Mouse (Mus musculus) hindbrain, embryonic 12.5 days (tissue): ENCODE results near the gene Tfpi2. TPM values are rescaled to one million over a fixed set of nuclear protein-coding genes. Genes with fewer than 3 reads are reported as not detected.
A peak's percentile ranks its signal among the peaks of the same experiment; 100 is the strongest.

Experiments used
- ATAC-seq: fragments of 200-750 bp; cut with Nextera tagmentation; 2 replicates; pipeline ENCODE4 v1.8.0; 2017; ENCODE audit warnings: moderate TSS enrichment; ENCODE audit not compliant: low FRiP score
- H3K27ac ChIP-seq: fragments of 300-500 bp; sonication (generic); 2 replicates; pipeline ENCODE4 v1.5.1; 2016; ENCODE audit warnings: mild to moderate bottlenecking
- H3K27me3 ChIP-seq: fragments of 300-500 bp; sonication (generic); 2 replicates; pipeline ENCODE4 v1.6.1; 2016; ENCODE audit warnings: mild to moderate bottlenecking
- H3K36me3 ChIP-seq: fragments of 300-500 bp; sonication (generic); 2 replicates; pipeline ENCODE4 v1.6.1; 2016; ENCODE audit warnings: mild to moderate bottlenecking
- H3K4me1 ChIP-seq: fragments of 300-500 bp; sonication (generic); 2 replicates; pipeline ENCODE4 v1.6.1; 2016
- H3K4me2 ChIP-seq: fragments of 300-500 bp; sonication (generic); replicated peaks from 2 replicates; pipeline ENCODE4 v1.6.1; 2016; ENCODE audit warnings: mild to moderate bottlenecking
- H3K4me3 ChIP-seq: fragments of 300-500 bp; sonication (generic); 2 replicates; pipeline ENCODE4 v1.5.1; 2016; ENCODE audit warnings: mild to moderate bottlenecking
- H3K9ac ChIP-seq: fragments of 300-500 bp; sonication (generic); 2 replicates; pipeline ENCODE4 v1.6.1; 2016; ENCODE audit warnings: mild to moderate bottlenecking, moderate library complexity
- H3K9me3 ChIP-seq: fragments of 300-500 bp; sonication (generic); replicated peaks from 2 replicates; pipeline ENCODE4 v1.6.1; 2016; ENCODE audit warnings: mild to moderate bottlenecking
- WGBS: fragments of 180-500 bp; shearing (Covaris S2); methylation state at CpG from one replicate; pipeline ENCODE4 v1.1.7; 2016; 5-methylcytosine and 5-hydroxymethylcytosine counted together
- polyA plus RNA-seq: library from polyadenylated mRNA; unstranded; fragments of >200 nt; fragmentation: Nextera tagmentation; extraction: Ambion mirVana; gene quantifications from 2 replicates; pipeline ENCODE4 v1.2.1, GENCODE M21; 2016

The Tfpi2 gene
- polyA plus RNA-seq, 1 experiment from 2014 or later: 0.34 TPM

DNA sequence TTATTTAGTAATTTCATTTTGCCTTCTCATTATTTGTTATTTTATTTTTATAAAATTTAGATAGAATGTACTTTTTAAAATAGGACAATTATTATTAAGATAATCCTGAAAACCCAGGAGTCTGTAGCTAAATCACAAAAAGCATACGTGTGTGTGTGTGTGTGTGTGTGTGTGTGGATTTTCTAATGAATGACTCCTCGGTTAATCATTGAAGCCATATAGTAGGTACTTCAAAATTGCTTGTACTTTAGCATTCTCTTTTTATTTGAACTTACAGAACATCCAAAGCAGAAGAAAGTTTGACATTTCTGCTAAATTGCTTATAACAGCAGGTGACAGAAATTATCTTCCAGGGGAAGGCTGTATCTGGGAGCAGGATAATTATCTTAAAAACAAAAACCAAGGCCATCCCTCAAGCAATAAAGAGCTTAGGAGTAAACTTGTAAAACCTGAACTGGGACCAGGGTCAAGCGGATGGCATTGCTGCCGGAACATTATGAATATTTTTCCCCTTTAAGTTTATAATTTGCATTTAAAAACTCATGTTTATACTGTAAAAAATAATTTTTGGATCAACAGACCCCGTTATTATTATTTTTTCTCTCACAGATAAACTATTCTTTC is 5.9 kb downstream of the Tfpi2 start:
- no peaks in the 10 kb centered on the region for H3K27me3 ChIP-seq
- no peak overlapping the region for H3K9ac ChIP-seq
- no peaks in the 10 kb centered on the region for H3K4me1 ChIP-seq
- no peaks in the 10 kb centered on the region for H3K36me3 ChIP-seq
- H3K27ac ChIP-seq: no peak overlapping the region
- H3K9me3 ChIP-seq: no peaks in the 10 kb centered on the region
- 92% methylated on average over 5 of the region's 5 CpGs for WGBS
- H3K4me3 ChIP-seq: no peak overlapping the region
- ATAC-seq: no peak
- no peak overlapping the region for H3K4me2 ChIP-seq

DNA sequence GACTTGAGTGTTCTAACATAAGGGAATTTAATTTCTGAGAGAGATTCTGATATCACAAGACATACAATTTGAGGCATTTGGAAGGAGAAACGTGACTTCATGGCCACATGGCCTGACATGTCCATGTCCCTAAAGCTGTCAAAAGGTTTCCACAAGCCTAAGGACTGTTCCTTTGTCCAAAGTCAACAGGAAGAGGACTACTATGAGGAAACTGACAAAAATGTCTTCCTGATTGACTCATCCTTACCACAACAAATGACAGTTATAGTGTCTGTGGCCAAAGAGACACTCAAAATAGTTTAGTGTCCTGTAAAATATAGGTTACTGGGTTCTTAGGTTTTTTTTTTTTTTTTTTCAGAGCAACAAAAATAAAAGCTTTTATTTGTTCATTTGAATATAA is 15.0 kb downstream of the Tfpi2 start:
- Histone ChIP-seq H3K4me1 (no peaks in the 10 kb centered on the region), H3K9me3 (no peaks in the 10 kb centered on the region), H3K36me3 (no peaks in the 10 kb centered on the region), H3K4me2 (no peak overlapping the region), H3K27ac (no peak overlapping the region), H3K4me3 (no peak overlapping the region), H3K27me3 (no peaks in the 10 kb centered on the region), H3K9ac (no peak overlapping the region)
- WGBS: 88% methylated on average over 1 of the region's 1 CpGs
- no peak for ATAC-seq

DNA sequence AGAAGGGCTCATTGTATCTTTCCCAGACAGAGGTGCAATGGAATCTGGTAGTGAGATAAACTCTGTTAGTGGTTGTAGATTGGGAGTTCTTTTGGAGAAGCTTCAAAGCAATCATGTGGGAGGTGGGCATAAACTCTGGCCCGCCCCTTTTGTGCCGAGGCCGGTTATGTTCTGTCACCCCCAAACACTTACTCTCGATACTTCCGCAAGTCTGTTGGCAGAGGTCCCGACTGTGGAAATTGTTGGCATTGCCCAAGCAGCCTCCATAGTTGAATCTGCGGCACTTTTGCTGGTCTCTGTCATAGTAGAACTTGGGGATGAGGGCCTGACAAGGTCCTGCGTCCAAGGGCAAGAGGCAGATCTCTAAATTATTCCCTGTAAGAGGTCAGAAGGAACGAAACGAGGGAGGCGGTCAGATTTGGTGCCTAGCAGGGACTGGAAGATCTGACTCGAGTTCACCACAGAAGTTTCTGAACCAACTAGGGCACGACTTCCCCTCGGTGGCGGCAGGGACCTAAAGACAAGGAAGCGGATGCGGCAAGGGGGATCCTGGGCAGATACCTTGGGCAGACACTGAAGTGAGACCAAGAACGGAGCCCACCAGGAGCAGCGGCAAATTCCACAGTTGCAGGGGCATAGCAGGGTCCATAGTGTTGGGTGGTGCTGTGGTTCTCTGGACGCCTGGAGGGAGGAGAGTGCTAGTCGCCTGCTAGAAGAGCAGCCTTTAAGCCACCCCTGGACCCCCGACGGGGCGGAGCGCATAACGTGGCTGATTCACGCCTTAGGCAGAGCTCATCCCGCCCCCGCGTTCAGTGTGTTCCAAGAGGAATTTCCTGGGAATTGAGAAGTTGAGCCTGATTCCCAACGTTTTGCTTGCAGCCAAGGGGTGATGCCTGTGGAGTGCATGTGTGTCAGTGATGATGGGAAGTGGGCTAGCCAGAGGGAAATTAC is 20.8 kb downstream of the Tfpi2 start:
- ATAC-seq: no peak
- peaks cover 9% of the 10 kb centered on the region; the same call in 1 of the 2 replicates for H3K27me3 ChIP-seq
- no peaks in the 10 kb centered on the region for H3K36me3 ChIP-seq
- H3K4me1 ChIP-seq: 0 out of 2 replicates have a peak, but pooled peaks cover 3% of the 10 kb centered on the region
- H3K4me2 ChIP-seq: peak overlapping the region; percentile 39
- peak overlapping the region; percentile 6; the same call in 1 of the 2 replicates for H3K4me3 ChIP-seq
- no peak overlapping the region for H3K27ac ChIP-seq
- WGBS: 34% methylated on average over 31 of the region's 31 CpGs
- H3K9me3 ChIP-seq: no peaks in the 10 kb centered on the region
- no peak overlapping the region for H3K9ac ChIP-seq

DNA sequence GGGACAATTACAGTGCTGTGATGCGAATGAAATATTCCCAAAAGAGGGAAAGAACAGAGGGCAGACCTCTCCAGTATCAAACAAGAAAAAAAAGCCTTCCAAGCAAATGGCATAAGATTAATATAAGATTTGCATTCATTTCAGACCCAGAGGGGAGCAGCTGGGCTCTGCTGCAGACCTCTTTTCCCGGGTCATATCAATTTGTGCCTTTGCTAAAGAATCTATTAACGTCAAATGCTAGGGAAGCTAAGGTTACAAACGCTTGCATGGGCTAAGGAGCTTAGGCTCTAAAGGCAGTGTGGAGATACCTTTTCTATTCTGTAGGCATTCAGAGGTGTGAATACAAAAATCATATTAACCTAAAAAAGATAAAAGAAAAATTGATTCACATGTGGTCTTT is 33.8 kb downstream of the Tfpi2 start:
- 0 out of 2 replicates have a peak, but pooled peaks have one; percentile 67 for ATAC-seq
- H3K27ac ChIP-seq: no peak overlapping the region
- no peak overlapping the region for H3K4me2 ChIP-seq
- H3K27me3 ChIP-seq: no peaks in the 10 kb centered on the region
- no peak overlapping the region for H3K9ac ChIP-seq
- WGBS: 33% methylated on average over 4 of the region's 4 CpGs
- no peaks in the 10 kb centered on the region; the same call in none of the 2 replicates for H3K4me1 ChIP-seq
- H3K36me3 ChIP-seq: no peaks in the 10 kb centered on the region
- H3K4me3 ChIP-seq: no peak overlapping the region
- H3K9me3 ChIP-seq: no peaks in the 10 kb centered on the region

DNA sequence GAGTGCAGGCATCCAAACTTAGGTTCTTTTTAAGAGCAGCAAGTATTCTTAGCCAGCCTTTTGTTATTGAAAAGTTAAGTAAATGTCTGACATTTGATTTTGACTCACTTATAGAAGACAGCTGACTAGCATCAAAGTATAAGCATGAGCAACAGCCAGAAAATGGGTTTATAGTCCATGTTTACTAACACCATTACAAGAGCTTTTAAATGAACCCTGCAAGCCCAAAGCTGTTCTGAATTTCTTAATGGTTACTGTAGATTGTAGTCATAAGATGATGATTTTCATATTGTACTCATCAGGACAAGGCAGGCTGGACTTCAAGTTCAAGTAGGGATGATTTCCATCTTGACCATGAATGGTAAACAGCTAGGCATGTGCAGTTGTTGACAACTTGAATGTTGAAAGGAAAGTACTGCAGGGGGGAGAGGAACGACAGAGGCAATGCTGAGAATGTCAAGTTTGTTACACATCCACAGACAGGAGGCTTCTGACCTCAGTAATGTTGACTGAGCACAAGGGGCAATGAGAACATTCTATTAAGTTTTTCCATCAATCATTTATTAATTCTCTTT is 52.5 kb downstream of the Tfpi2 start:
- 50% methylated on average over 1 of the region's 1 CpGs for WGBS
- H3K4me3 ChIP-seq: no peak overlapping the region
- H3K9ac ChIP-seq: no peak overlapping the region
- ATAC-seq: no peak
- H3K36me3 ChIP-seq: no peaks in the 10 kb centered on the region
- no peaks in the 10 kb centered on the region for H3K9me3 ChIP-seq
- no peaks in the 10 kb centered on the region for H3K4me1 ChIP-seq
- H3K27me3 ChIP-seq: no peaks in the 10 kb centered on the region
- H3K4me2 ChIP-seq: no peak overlapping the region
- H3K27ac ChIP-seq: no peak overlapping the region

DNA sequence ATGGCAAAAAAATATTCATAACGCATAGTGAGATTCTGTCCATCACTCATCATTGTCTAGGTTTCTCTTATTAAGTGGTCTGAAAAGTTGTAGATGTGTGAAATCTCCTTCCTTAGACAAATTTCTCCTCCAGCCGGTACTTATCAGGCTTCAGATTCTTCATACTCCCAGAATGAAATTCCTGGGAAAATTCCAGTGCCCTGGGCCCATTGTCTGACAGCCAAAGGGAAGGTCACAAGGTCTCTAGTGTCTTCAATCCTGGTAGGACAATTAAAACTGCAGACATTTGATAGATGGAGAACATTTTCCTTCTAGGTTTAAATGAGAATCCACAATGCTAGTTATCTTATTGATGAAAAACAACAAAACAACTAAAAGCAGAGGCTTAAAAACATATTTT is 53.1 kb downstream of the Tfpi2 start:
- no peak overlapping the region for H3K4me2 ChIP-seq
- no peaks in the 10 kb centered on the region for H3K4me1 ChIP-seq
- ATAC-seq: no peak
- no peaks in the 10 kb centered on the region for H3K36me3 ChIP-seq
- H3K9ac ChIP-seq: no peak overlapping the region
- no peak overlapping the region for H3K4me3 ChIP-seq
- 53% methylated on average over 2 of the region's 2 CpGs for WGBS
- no peak overlapping the region for H3K27ac ChIP-seq
- H3K27me3 ChIP-seq: no peaks in the 10 kb centered on the region
- no peaks in the 10 kb centered on the region for H3K9me3 ChIP-seq

DNA sequence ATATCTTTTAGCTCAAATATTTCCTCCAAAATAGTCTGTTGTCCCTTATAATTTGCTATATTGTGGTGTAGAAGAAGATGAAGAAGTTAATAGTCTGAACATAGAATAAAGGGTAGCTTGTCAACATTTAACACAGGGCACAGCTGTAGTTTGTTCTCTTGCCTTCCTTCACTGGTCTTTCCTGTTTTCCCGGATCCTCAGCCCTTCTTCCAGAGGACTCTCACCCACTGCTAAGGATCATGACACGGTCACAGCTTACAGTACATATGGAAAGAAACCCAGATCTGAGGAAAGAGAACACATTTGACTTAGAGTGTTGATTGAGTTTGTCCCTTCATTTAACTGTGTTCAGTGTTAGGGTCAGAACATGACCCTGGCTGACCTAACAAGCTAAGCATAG is 53.7 kb downstream of the Tfpi2 start:
- no peak for ATAC-seq
- no peaks in the 10 kb centered on the region for H3K9me3 ChIP-seq
- H3K4me3 ChIP-seq: no peak overlapping the region
- no peak overlapping the region for H3K9ac ChIP-seq
- H3K4me2 ChIP-seq: no peak overlapping the region
- H3K27ac ChIP-seq: no peak overlapping the region
- H3K36me3 ChIP-seq: no peaks in the 10 kb centered on the region
- 51% methylated on average over 2 of the region's 2 CpGs for WGBS
- no peaks in the 10 kb centered on the region for H3K4me1 ChIP-seq
- no peaks in the 10 kb centered on the region for H3K27me3 ChIP-seq

DNA sequence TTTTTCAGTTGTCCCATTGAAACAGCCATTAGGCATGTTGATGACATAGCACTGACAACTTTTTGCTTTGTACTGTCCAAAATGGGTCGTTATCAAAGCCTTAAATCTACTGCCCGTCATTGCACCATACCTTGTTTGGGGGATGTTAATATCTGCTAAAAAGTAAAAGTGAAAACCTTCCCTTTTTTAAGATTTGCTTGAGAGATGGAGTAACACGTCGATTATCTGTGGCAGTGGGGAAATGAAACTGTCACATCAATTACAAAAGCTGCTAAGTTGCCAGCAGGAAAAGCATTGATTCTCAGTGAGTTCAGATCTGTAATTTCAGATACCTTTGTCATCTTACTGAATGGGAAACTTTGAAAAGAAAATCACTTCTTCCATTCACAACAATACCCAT is 62.6 kb downstream of the Tfpi2 start:
- Histone ChIP-seq H3K27ac (no peak overlapping the region), H3K36me3 (no peaks in the 10 kb centered on the region), H3K4me1 (no peaks in the 10 kb centered on the region), H3K9me3 (no peaks in the 10 kb centered on the region), H3K9ac (no peak overlapping the region), H3K27me3 (no peaks in the 10 kb centered on the region), H3K4me2 (no peak overlapping the region), H3K4me3 (no peak overlapping the region)
- 73% methylated on average over 4 of the region's 4 CpGs for WGBS
- no peak for ATAC-seq

DNA sequence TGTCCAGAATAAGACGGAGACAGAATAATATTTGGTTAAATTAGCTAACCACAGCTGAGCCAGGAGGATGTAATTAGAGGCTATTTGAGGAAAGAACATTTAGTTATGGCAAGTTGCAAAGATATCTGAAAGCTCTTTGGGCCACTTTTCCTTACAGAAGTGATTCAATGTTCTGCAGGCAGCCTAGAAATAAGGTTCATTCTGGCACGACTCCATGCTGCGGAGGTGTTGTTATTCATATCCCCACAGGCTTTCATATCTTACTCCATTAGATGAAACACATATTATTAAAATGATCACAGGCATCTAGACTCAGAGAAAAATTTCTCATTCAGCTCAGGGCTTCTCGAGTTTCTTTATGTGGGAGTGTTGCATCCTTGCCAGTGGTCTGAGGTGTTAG is 65.8 kb downstream of the Tfpi2 start:
- Histone ChIP-seq H3K36me3 (no peaks in the 10 kb centered on the region), H3K4me2 (no peak overlapping the region), H3K9me3 (no peaks in the 10 kb centered on the region), H3K4me1 (no peaks in the 10 kb centered on the region), H3K27me3 (no peaks in the 10 kb centered on the region), H3K27ac (no peak overlapping the region), H3K4me3 (no peak overlapping the region), H3K9ac (no peak overlapping the region)
- ATAC-seq: no peak
- 74% methylated on average over 4 of the region's 4 CpGs for WGBS

DNA sequence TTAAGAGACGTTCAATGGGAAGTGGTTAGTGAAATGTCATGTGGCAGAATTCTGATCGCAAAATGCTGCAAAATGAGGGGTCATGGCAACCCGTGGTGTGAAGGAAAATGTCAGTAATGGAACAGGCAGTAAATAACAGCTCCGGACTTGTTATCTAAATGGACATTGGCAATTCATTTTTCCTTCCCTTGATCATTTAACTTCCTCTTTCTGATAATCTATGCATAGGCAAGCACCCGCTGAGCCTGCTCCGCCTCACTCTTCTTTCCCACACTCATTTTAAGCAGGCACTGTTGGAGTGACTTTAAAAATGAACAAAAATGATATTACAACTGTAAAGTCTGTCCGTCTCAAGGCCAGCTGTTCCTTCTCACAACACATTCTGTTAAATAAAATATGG is 72.7 kb downstream of the Tfpi2 start:
- Histone ChIP-seq H3K9me3 (no peaks in the 10 kb centered on the region), H3K4me2 (no peak overlapping the region), H3K4me3 (no peak overlapping the region), H3K27ac (no peak overlapping the region), H3K36me3 (no peaks in the 10 kb centered on the region), H3K9ac (no peak overlapping the region), H3K4me1 (no peaks in the 10 kb centered on the region), H3K27me3 (no peaks in the 10 kb centered on the region)
- ATAC-seq: no peak
- 73% methylated on average over 7 of the region's 7 CpGs for WGBS
